Mouse (Mus musculus): ENCODE results near the gene Gm10837. TPM values are rescaled to one million over a fixed set of nuclear protein-coding genes. Genes with fewer than 3 reads are reported as not detected.
A peak's percentile ranks its signal among the peaks of the same experiment; 100 is the strongest.

Gm10837 gene
- polyA plus RNA-seq, 1 experiment from 2014 or later: 0.57 TPM

DNA sequence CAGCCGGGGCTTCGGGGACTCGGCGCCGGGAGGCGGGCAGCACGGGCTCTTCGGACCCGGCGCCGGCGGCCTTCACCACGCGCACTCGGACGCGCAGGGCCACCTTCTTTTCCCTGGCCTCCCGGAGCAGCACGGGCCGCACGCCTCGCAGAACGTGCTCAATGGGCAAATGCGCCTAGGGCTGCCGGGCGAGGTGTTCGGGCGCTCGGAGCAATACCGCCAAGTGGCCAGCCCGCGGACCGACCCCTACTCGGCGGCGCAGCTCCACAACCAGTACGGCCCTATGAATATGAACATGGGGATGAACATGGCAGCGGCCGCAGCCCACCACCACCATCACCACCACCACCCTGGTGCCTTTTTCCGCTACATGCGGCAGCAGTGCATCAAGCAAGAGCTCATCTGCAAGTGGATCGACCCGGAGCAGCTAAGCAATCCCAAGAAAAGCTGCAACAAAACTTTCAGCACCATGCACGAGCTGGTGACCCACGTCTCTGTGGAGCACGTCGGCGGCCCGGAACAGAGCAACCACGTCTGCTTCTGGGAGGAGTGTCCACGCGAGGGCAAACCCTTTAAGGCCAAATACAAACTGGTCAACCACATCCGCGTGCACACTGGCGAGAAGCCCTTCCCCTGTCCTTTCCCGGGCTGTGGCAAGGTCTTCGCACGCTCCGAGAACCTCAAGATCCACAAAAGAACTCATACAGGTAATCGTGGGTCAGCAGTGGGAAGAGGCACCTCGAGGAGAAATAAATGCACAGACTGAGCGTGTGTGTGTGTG is 14.2 kb upstream of the Gm10837 start:
- Histone ChIP-seq H3K4me3 (peak overlapping the region; percentile 69), H3K4me1 (peaks cover 35% of the 10 kb centered on the region), H3K36me3 (no peaks in the 10 kb centered on the region), H3K9me3 (no peaks in the 10 kb centered on the region), H3K27ac (peak overlapping the region; percentile 92), H3K27me3 (replicated peaks) (peaks cover 59% of the 10 kb centered on the region), H3K9ac (peak overlapping the region; percentile 92), H3K4me2 (replicated peaks) (peak overlapping the region; percentile 73)
- no peak for ATAC-seq (ENCODE audit: low FRiP score, low read depth)
- WGBS: under 1% methylated on average over 62 of the region's 62 CpGs

DNA sequence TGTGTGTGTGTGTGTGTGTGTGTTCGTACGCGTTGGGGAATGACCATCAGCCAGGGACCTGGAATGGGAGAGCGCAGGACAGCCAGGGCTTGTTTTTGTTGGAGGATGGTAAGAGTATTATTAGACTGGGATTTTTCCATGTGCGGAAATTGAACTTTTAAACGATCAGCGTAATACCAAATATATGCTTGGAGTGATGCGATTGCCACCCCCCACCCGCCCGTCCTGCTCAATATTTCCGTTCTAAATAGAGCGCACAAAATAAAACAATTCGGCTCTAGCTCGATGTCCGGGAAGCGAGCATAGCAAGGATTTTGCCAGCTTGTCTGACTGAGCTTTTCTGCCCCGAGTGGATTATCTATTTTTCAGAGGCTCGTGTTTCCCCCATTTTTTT is 13.6 kb upstream of the Gm10837 start:
- ATAC-seq (ENCODE audit: low FRiP score, low read depth): no peak
- Histone ChIP-seq H3K27me3 (replicated peaks) (peaks cover 59% of the 10 kb centered on the region), H3K9me3 (no peaks in the 10 kb centered on the region), H3K9ac (peak overlapping the region; percentile 92), H3K27ac (peak overlapping the region; percentile 92; the same call in 1 of the 2 replicates), H3K4me2 (replicated peaks) (peak overlapping the region; percentile 73), H3K4me1 (peaks cover 36% of the 10 kb centered on the region), H3K36me3 (no peaks in the 10 kb centered on the region), H3K4me3 (peak overlapping the region; percentile 69)
- WGBS: under 1% methylated on average over 18 of the region's 18 CpGs

GRCm38 (mm10) chr14:122477261-122477671 is 13.1 kb upstream of the Gm10837 start:
- peaks cover 62% of the 10 kb centered on the region for H3K27me3 ChIP-seq (replicated peaks)
- H3K27ac ChIP-seq: no peak overlapping the region
- WGBS: under 1% methylated on average over 20 of the region's 20 CpGs
- peak overlapping the region; percentile 73 for H3K4me2 ChIP-seq (replicated peaks)
- H3K9me3 ChIP-seq: no peaks in the 10 kb centered on the region
- no peak for ATAC-seq (ENCODE audit: low FRiP score, low read depth)
- peaks cover 41% of the 10 kb centered on the region for H3K4me1 ChIP-seq
- peak overlapping the region; percentile 92 for H3K9ac ChIP-seq
- no peaks in the 10 kb centered on the region for H3K36me3 ChIP-seq
- peak overlapping the region; percentile 69 for H3K4me3 ChIP-seq

DNA sequence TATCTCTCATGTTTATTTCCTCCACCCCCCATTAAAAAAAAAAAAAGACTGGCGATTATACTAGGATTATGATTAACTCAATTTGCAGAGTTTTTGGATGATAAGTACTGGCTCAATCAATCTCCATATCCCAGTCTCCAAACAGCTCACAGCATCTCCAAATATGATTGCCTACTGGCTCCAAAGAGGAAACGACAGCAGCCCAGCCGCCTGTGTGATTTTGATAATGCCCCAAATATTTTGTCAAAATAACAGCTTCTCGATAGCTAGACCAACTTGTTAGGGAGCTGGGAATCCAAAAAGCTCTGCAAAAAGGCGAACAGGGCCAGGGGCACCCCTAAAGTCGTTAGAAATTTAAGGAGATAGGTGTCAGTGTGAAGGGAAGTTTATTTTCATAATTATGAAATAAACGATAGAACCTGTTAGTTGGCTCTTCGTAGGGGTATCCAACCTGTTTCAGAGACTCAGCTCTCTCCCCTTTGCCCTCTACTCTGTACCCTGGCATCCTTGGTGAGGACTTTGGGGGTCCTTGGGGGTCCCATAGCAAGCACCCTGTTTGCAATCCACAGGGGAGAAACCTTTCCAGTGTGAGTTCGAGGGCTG is 12.3 kb upstream of the Gm10837 start:
- WGBS: 3% methylated on average over 9 of the region's 9 CpGs
- Histone ChIP-seq H3K4me1 (peaks cover 40% of the 10 kb centered on the region), H3K4me3 (peak overlapping the region; percentile 69), H3K27ac (peak overlapping the region; percentile 50; the same call in 1 of the 2 replicates), H3K9me3 (no peaks in the 10 kb centered on the region), H3K27me3 (replicated peaks) (peaks cover 58% of the 10 kb centered on the region), H3K9ac (peak overlapping the region; percentile 92), H3K4me2 (replicated peaks) (peak overlapping the region; percentile 73), H3K36me3 (no peaks in the 10 kb centered on the region)
- ATAC-seq (ENCODE audit: low FRiP score, low read depth): no peak

- Histone ChIP-seq H3K27me3 (replicated peaks) (peaks cover 56% of the 10 kb centered on the region), H3K4me1 (peaks cover 35% of the 10 kb centered on the region), H3K27ac (peak overlapping the region; percentile 50; the same call in 1 of the 2 replicates), H3K9ac (peak overlapping the region; percentile 92), H3K9me3 (no peaks in the 10 kb centered on the region), H3K4me2 (replicated peaks) (peak overlapping the region; percentile 73), H3K36me3 (no peaks in the 10 kb centered on the region), H3K4me3 (peak overlapping the region; percentile 69)
- ATAC-seq (ENCODE audit: low FRiP score, low read depth): no peak
- WGBS: under 1% methylated on average over 22 of the region's 22 CpGs
These were observed 11.8 kb upstream of the Gm10837 start for GRCm38 (mm10) chr14:122478574-122479011.

DNA sequence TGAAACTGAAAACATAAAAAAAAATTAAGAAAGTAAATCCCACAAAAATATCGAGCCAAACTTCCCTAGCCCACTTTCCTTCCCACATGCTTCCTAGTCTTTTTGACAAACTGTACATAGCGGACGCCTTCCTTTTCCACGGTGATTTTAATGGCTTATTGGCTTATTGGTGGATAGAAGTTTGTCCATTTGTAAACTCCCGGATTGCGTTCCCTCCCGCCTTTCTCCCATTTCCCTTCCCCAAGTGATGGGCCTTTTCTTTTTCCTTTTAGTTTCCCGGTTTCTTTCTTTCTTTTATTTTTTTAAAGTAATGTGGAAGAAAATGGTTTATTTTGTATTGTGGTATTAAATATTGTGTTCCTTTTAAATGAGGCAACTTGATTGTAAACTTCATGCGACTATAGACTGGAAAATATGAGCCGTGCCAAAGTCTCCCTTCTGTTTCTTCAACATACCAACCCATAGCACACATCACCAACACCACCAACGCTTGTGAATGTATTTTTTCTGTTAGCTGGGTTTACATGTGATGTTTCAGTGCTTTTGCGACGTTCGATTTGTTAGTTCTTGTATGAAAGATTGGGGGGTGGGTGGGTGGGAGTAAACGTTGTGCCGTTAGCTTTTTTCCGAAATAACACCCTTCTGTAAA is 10.8 kb upstream of the Gm10837 start:
- peak overlapping the region; percentile 73 for H3K4me2 ChIP-seq (replicated peaks)
- no peaks in the 10 kb centered on the region for H3K9me3 ChIP-seq
- H3K27me3 ChIP-seq (replicated peaks): peaks cover 60% of the 10 kb centered on the region
- 8% methylated on average over 17 of the region's 17 CpGs for WGBS
- H3K4me1 ChIP-seq: peaks cover 32% of the 10 kb centered on the region
- H3K36me3 ChIP-seq: no peaks in the 10 kb centered on the region
- H3K4me3 ChIP-seq: peak overlapping the region; percentile 24
- ATAC-seq (ENCODE audit: low FRiP score, low read depth): no peak
- H3K9ac ChIP-seq: peak overlapping the region; percentile 44
- no peak overlapping the region for H3K27ac ChIP-seq

DNA sequence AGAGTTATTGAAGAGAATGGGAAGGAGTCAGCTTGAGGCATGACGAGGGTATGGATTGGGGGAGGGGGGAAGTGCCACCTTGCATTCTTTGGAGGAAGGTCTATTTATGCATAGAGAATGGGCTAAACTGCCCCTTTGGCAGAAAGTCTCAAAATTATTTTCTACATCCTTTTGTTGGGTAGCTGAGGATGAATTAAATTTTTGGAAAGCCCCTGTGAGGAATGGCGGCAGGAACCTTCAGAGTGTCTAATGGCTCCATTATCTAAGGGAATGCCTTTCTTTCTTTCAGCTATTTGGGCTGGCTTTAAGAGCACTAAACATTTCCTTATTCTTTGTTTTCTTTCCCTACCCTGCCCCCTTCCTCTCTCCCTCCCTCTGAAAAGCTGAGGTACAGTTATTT is 10.0 kb upstream of the Gm10837 start:
- Histone ChIP-seq H3K27me3 (replicated peaks) (peaks cover 60% of the 10 kb centered on the region), H3K9ac (peak overlapping the region; percentile 52; the same call in 1 of the 2 replicates), H3K4me2 (replicated peaks) (peak overlapping the region; percentile 73), H3K4me1 (peaks cover 24% of the 10 kb centered on the region; the same call in 1 of the 2 replicates), H3K27ac (no peak overlapping the region), H3K4me3 (peak overlapping the region; percentile 2; the same call in 1 of the 2 replicates), H3K9me3 (no peaks in the 10 kb centered on the region), H3K36me3 (no peaks in the 10 kb centered on the region)
- 9% methylated on average over 2 of the region's 2 CpGs for WGBS
- ATAC-seq (ENCODE audit: low FRiP score, low read depth): no peak

DNA sequence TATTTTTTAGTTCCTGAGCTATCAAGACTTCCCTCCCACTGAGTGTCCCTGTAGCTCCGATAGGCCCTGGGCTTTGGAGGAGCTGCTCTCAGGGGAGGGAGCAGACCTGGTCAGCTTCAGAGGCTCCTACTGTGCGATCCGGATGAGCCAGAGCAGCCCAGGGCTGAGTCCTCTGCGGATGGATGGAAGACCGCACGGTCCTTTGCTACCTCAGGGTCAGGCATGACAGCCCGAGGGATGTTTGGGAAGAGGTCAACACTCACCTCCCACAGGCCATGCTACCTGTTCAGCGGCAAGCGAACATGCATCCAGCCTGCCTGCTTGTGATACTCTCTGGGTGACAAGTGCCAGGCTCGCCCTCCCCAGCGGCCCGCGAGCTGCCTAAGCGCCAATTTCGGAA is 9.2 kb upstream of the Gm10837 start:
- peaks cover 16% of the 10 kb centered on the region; the same call in 1 of the 2 replicates for H3K4me1 ChIP-seq
- 0 out of 2 replicates have a peak overlapping the region, but pooled peaks have one; percentile 32 for H3K27ac ChIP-seq
- H3K36me3 ChIP-seq: no peaks in the 10 kb centered on the region
- H3K9me3 ChIP-seq: no peaks in the 10 kb centered on the region
- H3K4me2 ChIP-seq (replicated peaks): peak overlapping the region; percentile 73
- peak overlapping the region; percentile 52 for H3K9ac ChIP-seq
- H3K27me3 ChIP-seq (replicated peaks): peaks cover 60% of the 10 kb centered on the region
- no peak; the same call in 1 of the 2 replicates for ATAC-seq (ENCODE audit: low FRiP score, low read depth)
- H3K4me3 ChIP-seq: peak overlapping the region; percentile 28
- WGBS: 4% methylated on average over 15 of the region's 15 CpGs

DNA sequence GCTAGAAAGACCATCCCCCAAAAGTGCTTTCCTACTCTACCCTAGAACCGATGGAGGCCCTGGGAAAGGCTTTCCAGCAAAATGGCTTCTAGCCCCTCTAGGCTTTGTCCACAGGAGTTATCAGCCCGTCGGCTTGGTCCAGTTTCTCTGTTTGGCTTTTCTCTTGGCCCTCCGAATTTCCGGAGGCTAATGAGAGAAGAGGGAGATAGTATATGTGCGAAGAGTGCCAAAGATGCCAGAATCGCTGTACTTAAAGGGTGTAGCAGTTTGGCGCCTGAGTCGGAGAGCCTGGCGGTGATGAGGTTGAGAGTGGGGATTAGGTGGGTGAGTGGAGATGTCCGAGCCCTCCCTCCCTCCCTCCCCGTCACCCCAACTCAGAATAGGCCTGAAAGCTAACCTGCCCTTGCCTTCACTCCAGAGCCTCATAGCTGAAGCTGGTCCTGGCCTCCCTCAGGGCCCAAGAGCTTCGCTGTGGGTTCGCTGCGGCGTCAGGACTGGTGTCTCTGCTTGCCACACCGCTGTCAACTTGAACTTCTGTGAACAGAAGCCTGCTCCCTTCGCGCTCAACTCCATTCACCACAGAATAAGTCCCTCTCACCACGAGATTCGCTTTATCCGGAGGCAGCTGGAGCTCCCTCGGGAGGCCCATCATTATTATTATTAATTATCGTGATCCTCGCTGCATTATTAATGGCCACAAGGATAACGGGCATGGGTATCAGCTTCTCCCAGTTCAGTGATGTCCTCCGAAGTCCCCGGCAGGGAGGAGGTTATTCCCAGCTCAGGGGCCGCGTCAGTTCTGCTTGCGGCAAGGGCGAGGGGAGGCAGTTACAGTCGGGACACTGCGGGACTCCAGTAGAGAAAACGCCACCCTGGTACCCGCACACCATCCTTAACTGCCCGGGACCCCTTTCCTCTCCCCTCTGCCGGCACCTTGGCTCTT is 8.0 kb upstream of the Gm10837 start:
- Histone ChIP-seq H3K4me3 (peak overlapping the region; percentile 28), H3K36me3 (no peaks in the 10 kb centered on the region), H3K27ac (no peak overlapping the region), H3K9me3 (no peaks in the 10 kb centered on the region), H3K9ac (peak overlapping the region; percentile 52), H3K4me1 (peaks cover 13% of the 10 kb centered on the region; the same call in 1 of the 2 replicates), H3K4me2 (replicated peaks) (peak overlapping the region; percentile 73), H3K27me3 (replicated peaks) (peaks cover 64% of the 10 kb centered on the region)
- 2% methylated on average over 38 of the region's 38 CpGs for WGBS
- peak; percentile 27; the same call in 1 of the 2 replicates for ATAC-seq (ENCODE audit: low FRiP score, low read depth)

GRCm38 (mm10) chr14:122483024-122483385 is 7.4 kb upstream of the Gm10837 start:
- ATAC-seq (ENCODE audit: low FRiP score, low read depth): no peak
- Histone ChIP-seq H3K36me3 (no peaks in the 10 kb centered on the region), H3K4me3 (peak overlapping the region; percentile 28), H3K27me3 (replicated peaks) (peaks cover 66% of the 10 kb centered on the region), H3K27ac (no peak overlapping the region), H3K9ac (peak overlapping the region; percentile 52), H3K4me1 (peaks cover 13% of the 10 kb centered on the region; the same call in 1 of the 2 replicates), H3K9me3 (no peaks in the 10 kb centered on the region), H3K4me2 (replicated peaks) (peak overlapping the region; percentile 73)
- WGBS: 3% methylated on average over 5 of the region's 5 CpGs
